Mouse (Mus musculus): Measurements from ENCODE around the gene Dtx3. TPM values are rescaled to one million over a fixed set of nuclear protein-coding genes. Genes with fewer than 3 reads are reported as not detected.

Gene Dtx3
- 10 to 100 TPM; 53.6 to 75.7 TPM for total RNA-seq (2021)
- polyA plus RNA-seq (2012; rRNA removed): 203 and 219 TPM in 2 replicates
- long read RNA-seq, transcript Dtx3-201 (6 exons, 1,944 nt): major isoform, 16 of 44 reads
- long read RNA-seq, transcript Dtx3-202 (5 exons, 1,994 nt): minor isoform, 6 of 44 reads
- long read RNA-seq, partial matches to known transcripts: 13 of 44 reads
- long read RNA-seq, other reads (novel, unspliced or antisense): 8 of 44 reads

- peak; percentile 64 for DNase-seq
These were observed at the start of gene Dtx3 for GRCm38 (mm10) chr10:127195328-127196129. Gene Dtx3, minus strand, starts transcription at chr10:127195728.

- no peak for DNase-seq
These were observed 42.8 kb upstream of the Dtx3 start for GRCm38 (mm10) chr10:127238241-127238824.

GRCm38 (mm10) chr10:127236541-127236940 is 41.0 kb upstream of the Dtx3 start:
- DNase-seq: no peak

GRCm38 (mm10) chr10:127233141-127233540 is 37.6 kb upstream of the Dtx3 start:
- DNase-seq: no peak

GRCm38 (mm10) chr10:127231741-127232140 is 36.2 kb upstream of the Dtx3 start:
- no peak for DNase-seq

GRCm38 (mm10) chr10:127230693-127231092 is 35.2 kb upstream of the Dtx3 start:
- DNase-seq: no peak

- peak; percentile 28 for DNase-seq
These were observed 33.4 kb upstream of the Dtx3 start for GRCm38 (mm10) chr10:127228897-127229296.

- DNase-seq: no peak
These were observed 31.6 kb upstream of the Dtx3 start for GRCm38 (mm10) chr10:127227163-127227562.

- peak; percentile 63 for DNase-seq
These were observed 30.9 kb upstream of the Dtx3 start for GRCm38 (mm10) chr10:127226318-127226895.

GRCm38 (mm10) chr10:127225732-127226131 is 30.2 kb upstream of the Dtx3 start:
- DNase-seq: no peak

GRCm38 (mm10) chr10:127225213-127225612 is 29.7 kb upstream of the Dtx3 start:
- DNase-seq: no peak

GRCm38 (mm10) chr10:127218339-127218738 is 22.8 kb upstream of the Dtx3 start:
- DNase-seq: no peak

- no peak for DNase-seq
These were observed 21.6 kb upstream of the Dtx3 start for GRCm38 (mm10) chr10:127217177-127217576.

- DNase-seq: no peak
These were observed 20.9 kb upstream of the Dtx3 start for GRCm38 (mm10) chr10:127216456-127216855.

- no peak for DNase-seq
These were observed 18.9 kb upstream of the Dtx3 start for GRCm38 (mm10) chr10:127214422-127214803.

- DNase-seq: no peak
These were observed 18.3 kb upstream of the Dtx3 start for GRCm38 (mm10) chr10:127213704-127214421.

- DNase-seq: no peak
These were observed 17.7 kb upstream of the Dtx3 start for GRCm38 (mm10) chr10:127213272-127213671.

- peak; percentile 96 for DNase-seq
These were observed 15.9 kb upstream of the Dtx3 start, which contains the start of gene Pip4k2c for GRCm38 (mm10) chr10:127211414-127211854. Gene Pip4k2c, minus strand, starts transcription at chr10:127211585.

- DNase-seq: no peak
These were observed 15.5 kb upstream of the Dtx3 start for GRCm38 (mm10) chr10:127210961-127211405.

- DNase-seq: no peak
These were observed 14.5 kb upstream of the Dtx3 start for GRCm38 (mm10) chr10:127209928-127210570.

- no peak for DNase-seq
These were observed 13.4 kb upstream of the Dtx3 start for GRCm38 (mm10) chr10:127208921-127209320.
